Mouse (Mus musculus) brown adipose tissue, adult 24 weeks (tissue): ENCODE data around the gene Vezt. TPM values are rescaled to one million over a fixed set of nuclear protein-coding genes. Genes with fewer than 3 reads are reported as not detected.

Source experiments
- H3K27ac ChIP-seq: fragments of 200-500 bp; replicated peaks from 2 replicates; pipeline ENCODE4 v1.5.1; 2012; ENCODE audit warnings: low read depth, mild to moderate bottlenecking, low read length
- H3K4me1 ChIP-seq: fragments of 200-500 bp; 2 replicates; pipeline ENCODE4 v1.6.1; 2012; ENCODE audit warnings: low read length, mixed read lengths; ENCODE audit not compliant: control insufficient read depth, insufficient read depth, insufficient read length
- H3K4me3 ChIP-seq: fragments of 200-500 bp; 2 replicates; pipeline ENCODE4 v1.5.1; 2012; ENCODE audit warnings: low read depth, mild to moderate bottlenecking, low read length, moderate library complexity; ENCODE audit not compliant: insufficient read depth
- polyA plus RNA-seq: library from polyadenylated mRNA; stranded (reverse); fragments of >200 nt; gene quantifications from 2 replicates; pipeline ENCODE4 v1.2.4, GENCODE M21; 2012; ENCODE audit not compliant: missing spikeins, insufficient read depth, insufficient read length

Gene Vezt
- polyA plus RNA-seq, 1 experiment: 11.4 TPM

GRCm38 (mm10) chr10:93918087-93918486 is 117.5 kb downstream of the Vezt start:
- Histone ChIP-seq H3K4me3 (no peak overlapping the region), H3K4me1 (0 out of 2 replicates have a peak, but pooled peaks cover 4% of the 10 kb centered on the region), H3K27ac (no peak overlapping the region)

DNA sequence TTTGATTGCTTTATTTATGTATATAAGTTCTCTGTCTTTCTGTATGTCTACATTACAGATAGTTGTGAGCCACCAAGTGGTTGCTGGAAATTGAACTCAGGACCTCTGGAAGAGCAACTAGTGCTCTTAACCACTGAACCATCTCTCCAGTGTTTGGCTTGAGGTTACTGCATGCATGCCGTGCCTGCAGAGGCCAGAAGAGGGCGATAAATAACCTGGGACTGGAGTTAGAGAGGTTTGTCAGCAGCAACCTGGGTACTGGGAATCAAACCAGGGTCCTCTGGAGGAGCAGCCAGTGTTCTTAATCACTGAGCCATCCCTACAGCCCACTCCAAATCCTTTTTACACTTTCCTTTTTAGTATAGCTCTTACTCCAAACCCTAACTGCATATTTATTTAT is 118.8 kb downstream of the Vezt start:
- 0 out of 2 replicates have a peak, but pooled peaks cover 4% of the 10 kb centered on the region for H3K4me1 ChIP-seq
- H3K4me3 ChIP-seq: no peak overlapping the region
- H3K27ac ChIP-seq: no peak overlapping the region

GRCm38 (mm10) chr10:93915531-93916275 is 119.9 kb downstream of the Vezt start:
- Histone ChIP-seq H3K4me1 (0 out of 2 replicates have a peak, but pooled peaks cover 4% of the 10 kb centered on the region), H3K27ac (no peak overlapping the region), H3K4me3 (no peak overlapping the region)

- no peaks in the 10 kb centered on the region for H3K4me1 ChIP-seq
- H3K27ac ChIP-seq: no peak overlapping the region
- no peak overlapping the region for H3K4me3 ChIP-seq
These were observed 122.1 kb downstream of the Vezt start for GRCm38 (mm10) chr10:93913525-93913924.

DNA sequence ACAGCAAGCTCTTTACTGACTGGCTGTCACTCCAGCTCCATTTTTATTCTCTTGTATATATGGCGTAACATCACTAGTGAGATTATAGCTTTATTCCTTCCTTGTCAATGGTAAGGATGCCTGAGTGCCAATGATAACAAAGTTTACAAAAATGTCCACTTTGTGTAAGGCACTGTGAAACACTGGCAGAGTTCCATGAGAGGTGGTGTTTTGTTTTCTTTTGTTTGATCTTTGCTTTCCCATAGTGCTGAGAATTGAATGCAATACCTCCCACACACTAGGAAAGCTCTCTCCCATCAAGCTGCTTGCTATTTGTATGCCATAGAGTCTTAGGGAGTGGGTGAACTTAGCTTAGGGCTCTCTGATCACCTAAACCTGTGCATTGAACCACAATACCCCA is 122.7 kb downstream of the Vezt start:
- Histone ChIP-seq H3K4me3 (no peak overlapping the region), H3K27ac (no peak overlapping the region), H3K4me1 (no peaks in the 10 kb centered on the region)

DNA sequence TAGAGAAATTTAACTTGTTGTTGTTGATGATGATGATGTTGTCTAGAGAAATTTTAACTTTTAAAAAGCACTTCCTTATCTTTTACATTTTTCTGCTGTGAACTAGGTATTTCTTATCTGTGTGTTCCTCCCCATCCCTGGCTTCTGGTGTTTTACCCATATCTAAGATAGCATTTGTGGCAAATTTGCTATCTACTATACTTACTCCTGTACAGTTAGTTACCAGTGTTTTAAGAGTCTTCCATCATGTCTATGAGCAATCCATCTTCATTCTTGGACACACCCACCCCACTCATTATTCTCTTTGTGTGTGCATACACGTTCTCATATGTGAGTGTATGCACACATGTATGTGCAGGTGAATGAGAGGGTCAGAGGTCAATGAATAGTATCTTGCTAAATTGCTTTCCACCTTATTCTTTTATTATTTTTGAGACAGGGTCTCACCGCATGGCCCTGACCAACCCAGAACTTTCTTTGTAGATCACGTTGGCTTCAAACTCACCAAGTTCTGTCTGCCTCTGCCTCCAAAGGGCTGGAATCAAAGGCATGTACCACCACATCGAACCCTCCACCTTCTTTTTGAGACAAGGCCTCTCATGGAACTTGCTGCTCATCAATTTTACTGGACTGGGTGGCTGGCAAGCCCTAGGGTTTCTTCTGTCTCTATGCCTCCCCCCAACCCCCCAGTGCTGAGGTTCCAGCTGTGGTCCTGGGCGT is 123.3 kb downstream of the Vezt start:
- Histone ChIP-seq H3K4me3 (no peak overlapping the region), H3K4me1 (no peaks in the 10 kb centered on the region), H3K27ac (no peak overlapping the region)

GRCm38 (mm10) chr10:93911326-93911725 is 124.3 kb downstream of the Vezt start:
- Histone ChIP-seq H3K27ac (no peak overlapping the region), H3K4me3 (no peak overlapping the region), H3K4me1 (no peaks in the 10 kb centered on the region)

DNA sequence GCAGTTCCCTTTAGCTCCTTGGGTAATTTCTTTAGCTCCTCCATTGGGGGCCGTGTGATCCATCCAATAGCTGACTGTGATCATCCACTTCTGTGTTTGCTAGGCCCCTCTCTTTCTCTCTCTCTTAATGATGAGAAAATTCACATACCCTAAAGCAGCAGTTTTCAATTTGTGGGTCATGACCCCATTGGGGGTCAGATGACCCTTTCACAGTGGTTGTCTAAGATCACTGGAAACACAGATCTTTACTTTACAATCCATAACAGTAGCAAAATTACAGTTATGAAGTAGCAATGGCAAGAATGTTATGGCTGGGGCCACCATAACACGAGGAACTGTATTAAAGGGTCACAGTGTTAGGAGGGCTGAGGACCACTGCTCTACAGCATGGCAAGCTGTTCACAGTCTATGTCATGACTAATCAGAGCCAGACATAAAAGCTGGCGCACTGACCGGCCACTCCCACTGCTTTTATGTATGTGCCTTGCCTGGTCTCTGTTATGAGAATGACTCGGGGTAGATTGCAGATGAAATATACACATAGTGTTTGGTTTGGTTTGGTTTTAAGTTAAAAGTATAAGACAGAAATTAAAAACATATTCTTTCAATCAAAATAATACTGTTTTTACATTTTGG is 125.7 kb downstream of the Vezt start:
- Histone ChIP-seq H3K27ac (no peak overlapping the region), H3K4me1 (no peaks in the 10 kb centered on the region), H3K4me3 (no peak overlapping the region)

GRCm38 (mm10) chr10:93909015-93909414 is 126.6 kb downstream of the Vezt start:
- Histone ChIP-seq H3K27ac (no peak overlapping the region), H3K4me1 (no peaks in the 10 kb centered on the region), H3K4me3 (no peak overlapping the region)

DNA sequence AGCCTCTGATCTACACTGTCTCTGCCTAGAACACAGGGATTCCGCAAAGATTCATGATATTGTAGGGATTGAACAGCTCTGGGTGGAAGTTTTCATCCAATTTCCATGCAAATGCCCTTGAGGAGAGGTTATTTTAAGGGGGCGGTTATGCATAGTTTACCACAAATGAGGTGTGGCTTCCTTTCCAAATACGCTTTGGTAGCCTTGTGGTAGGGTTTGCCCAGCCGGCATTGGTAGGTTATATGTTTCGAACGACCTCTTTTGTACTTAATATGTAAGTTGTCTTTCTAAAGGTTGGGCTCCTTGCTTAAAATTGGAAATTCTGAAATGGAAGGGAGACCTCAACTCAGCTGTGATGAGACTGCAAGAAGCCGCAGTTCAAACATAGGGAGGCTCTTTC is 127.1 kb downstream of the Vezt start:
- Histone ChIP-seq H3K4me3 (no peak overlapping the region), H3K27ac (no peak overlapping the region), H3K4me1 (no peaks in the 10 kb centered on the region)

DNA sequence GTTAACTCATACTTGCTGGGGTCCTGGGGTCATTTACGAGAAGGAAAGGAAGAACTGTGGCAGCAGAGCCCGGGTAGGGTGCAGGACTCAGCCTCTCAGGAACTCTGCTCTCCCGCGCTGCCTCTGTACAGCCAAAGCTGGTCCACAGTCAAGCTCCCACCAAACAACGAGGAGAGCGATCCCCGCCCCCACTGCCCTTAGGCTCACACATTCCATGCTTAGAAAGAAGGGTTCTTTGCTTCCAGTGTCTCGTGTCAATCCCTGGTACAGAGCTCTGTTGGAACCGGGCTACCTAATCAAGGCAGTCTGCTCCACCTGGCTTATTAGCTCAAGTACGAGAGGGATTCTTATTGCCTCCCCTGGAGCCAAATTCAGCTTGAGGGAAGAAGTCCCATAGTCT is 128.2 kb downstream of the Vezt start:
- no peak overlapping the region for H3K27ac ChIP-seq
- no peaks in the 10 kb centered on the region for H3K4me1 ChIP-seq
- no peak overlapping the region for H3K4me3 ChIP-seq

- Histone ChIP-seq H3K27ac (no peak overlapping the region), H3K4me3 (no peak overlapping the region), H3K4me1 (no peaks in the 10 kb centered on the region)
These were observed 135.7 kb downstream of the Vezt start for GRCm38 (mm10) chr10:93899907-93900306.

GRCm38 (mm10) chr10:93899303-93899702 is 136.3 kb downstream of the Vezt start:
- Histone ChIP-seq H3K4me1 (no peaks in the 10 kb centered on the region), H3K4me3 (no peak overlapping the region), H3K27ac (no peak overlapping the region)

DNA sequence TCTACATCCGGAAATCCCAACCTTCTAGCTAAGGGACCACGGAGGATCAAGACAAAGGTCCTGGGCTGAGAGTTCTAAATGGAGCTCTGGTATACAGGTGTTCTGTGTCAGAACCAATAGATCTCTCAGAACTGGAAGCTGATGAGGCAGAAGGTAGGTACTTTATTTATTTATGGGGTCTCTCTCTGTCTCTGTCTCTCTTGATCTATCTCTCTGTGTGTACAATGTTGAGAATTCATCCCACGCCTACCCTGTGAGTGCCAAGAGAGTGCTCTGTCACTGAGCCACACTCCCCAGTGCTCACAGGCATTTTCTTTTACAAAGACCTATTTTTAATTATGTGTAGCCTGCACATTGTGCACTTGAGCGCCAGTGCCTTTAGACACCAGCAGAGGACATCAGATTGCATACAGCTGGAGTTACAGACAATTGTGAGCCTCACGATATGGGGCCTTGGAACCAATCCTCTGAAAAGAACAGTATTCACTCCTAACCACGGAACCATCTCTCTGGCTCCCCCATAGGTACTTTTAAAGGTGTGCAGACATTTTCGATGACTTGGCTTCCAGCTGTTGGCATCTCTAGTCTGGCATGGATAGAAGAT is 138.5 kb downstream of the Vezt start, which contains the start of gene Metap2:
TSS of gene Metap2 (minus strand) at position 51 of the 604 bp plus-strand sequence.
- Histone ChIP-seq H3K4me1 (no peaks in the 10 kb centered on the region), H3K27ac (no peak within 1 kb of the TSS), H3K4me3 (no peak within 1 kb of the TSS)

DNA sequence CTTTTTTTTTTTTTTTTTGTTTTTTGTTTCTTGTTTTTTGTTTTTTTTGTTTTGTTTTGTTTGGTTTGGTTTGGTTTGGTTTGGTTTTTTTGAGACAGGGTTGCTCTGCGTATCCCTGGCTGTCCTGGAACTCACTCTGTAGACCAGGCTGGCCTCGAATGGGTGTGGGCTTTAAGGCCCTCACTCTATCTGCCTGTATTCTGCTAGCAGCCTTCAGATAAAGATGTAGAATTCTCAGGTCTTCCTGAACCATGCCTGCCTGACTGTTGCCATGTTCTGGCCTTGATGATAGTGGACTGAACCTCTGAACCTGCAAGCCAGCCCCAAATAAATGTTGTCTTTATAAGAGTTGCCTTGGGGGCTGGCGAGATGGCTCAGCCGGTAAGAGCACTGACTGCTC is 143.1 kb downstream of the Vezt start:
- Histone ChIP-seq H3K4me3 (no peak overlapping the region), H3K4me1 (peaks cover 3% of the 10 kb centered on the region; the same call in 1 of the 2 replicates), H3K27ac (no peak overlapping the region)
